Mouse (Mus musculus) urinary bladder, postnatal 4 days (tissue): ENCODE measurements around the gene Speer4f1.
"Not testable (repeated sequence)": the region's sequence is repeated elsewhere in the genome, so short reads cannot be mapped to it uniquely, and the experiment has no call there.

Experiments
- DNase-seq, 2 experiments: peaks; one replicate each; pipeline ENCODE4 v3.0.0; 2021 to 2022; ENCODE audit warnings: low spot score in 2 of 2

Gene Speer4f1

GRCm38 (mm10) chr5:17475798-17476197 lies at the start of gene Speer4f1:
Speer4f1 (plus strand) TSS chr5:17476098.
- not testable (repeated sequence) for DNase-seq

GRCm38 (mm10) chr5:17426930-17427329 lies 49.0 kb upstream of the Speer4f1 start:
- DNase-seq: no peak

DNA sequence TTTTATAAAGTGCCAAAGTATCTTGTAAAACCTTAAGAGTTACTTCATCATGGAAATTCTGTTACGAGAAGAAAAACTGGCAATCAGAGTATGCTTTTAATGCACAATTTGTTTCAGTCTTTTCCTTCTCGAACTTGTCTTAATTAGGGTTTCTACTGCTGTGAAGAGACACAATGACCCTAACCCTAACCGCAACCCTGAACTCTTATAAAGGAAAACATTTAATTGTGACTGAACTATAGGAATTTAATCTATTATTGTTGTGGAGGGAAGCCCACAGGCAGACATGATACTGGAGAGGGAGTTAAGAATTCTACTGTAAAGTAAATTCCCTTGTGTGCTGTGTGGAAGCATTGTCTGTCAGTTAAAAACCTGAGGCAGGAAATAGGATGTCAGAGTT lies 41.2 kb upstream of the Speer4f1 start:
- no peak for DNase-seq

GRCm38 (mm10) chr5:17436209-17436608 lies 39.7 kb upstream of the Speer4f1 start:
- no peak for DNase-seq

- DNase-seq: no peak
Measured at GRCm38 (mm10) chr5:17439487-17440102, 36.3 kb upstream of the Speer4f1 start.

DNA sequence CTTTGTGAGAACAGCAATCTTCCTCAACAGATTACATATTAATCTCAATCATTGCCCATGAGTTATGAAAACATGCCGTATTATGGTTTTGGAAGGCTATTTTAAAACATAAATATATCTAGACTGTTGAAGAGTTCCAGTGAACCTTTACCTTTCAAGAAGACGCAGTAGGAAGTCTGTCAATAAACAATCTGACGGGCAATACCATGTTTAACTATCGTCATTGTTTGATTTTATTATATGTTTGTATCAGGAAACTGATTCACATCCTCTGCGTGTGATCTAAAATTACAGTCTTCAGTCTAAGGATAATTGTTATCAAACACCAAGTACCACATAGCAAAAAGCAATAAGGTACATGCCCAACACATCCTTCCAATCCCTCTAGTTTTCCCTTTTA lies 21.8 kb upstream of the Speer4f1 start:
- DNase-seq: no peak

DNA sequence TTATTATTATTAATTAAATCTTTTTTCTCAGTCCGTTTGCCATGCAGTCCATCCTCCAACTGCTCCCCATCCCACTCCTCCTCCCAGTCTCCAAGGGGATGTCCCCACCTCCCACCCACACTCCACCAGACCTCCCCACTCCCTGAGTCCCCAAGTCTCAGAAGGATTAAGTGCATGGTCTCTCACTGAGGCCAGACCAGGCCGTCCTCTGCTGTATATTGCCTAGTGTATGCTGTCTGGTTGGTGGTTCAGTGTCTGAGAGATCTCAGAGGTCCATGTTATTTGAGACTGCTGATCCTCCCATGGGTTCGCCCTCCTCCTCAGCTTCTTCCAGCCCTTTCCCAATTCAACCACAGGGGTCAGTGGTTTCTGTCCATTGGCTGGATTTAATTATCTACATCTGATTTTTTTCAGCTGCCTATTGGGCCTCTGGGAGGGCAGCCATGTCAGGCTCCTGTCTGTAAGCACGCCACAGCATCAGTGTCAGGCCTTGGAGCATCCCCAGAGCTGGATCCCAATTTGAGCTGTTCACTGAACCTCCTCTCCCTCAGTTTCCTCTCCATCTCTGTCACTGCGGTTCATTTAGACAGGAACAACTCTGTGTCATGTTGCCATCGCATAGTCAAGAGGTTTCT lies 20.8 kb upstream of the Speer4f1 start:
- no peak for DNase-seq

DNA sequence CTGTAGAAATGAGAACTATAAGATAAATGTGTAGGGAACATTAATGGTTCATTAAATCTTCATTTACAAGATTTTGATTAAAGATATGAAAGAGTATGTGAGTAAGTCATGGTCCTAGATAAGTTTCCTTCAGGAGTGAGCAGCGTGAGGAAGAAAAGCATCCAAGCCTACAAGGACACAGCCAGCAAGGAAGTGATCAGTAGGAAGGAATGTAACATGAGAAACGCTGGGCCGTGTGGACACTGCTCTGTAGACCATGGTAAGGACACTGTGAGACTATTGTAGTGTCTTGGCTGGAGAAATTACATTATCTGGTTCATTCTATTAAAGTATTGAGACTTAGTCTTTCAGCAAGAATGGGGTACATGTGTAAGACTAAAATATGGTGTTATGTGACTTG lies 19.2 kb upstream of the Speer4f1 start:
- DNase-seq: no peak

GRCm38 (mm10) chr5:17468120-17468519 lies 7.8 kb upstream of the Speer4f1 start:
- not testable (repeated sequence) for DNase-seq

DNA sequence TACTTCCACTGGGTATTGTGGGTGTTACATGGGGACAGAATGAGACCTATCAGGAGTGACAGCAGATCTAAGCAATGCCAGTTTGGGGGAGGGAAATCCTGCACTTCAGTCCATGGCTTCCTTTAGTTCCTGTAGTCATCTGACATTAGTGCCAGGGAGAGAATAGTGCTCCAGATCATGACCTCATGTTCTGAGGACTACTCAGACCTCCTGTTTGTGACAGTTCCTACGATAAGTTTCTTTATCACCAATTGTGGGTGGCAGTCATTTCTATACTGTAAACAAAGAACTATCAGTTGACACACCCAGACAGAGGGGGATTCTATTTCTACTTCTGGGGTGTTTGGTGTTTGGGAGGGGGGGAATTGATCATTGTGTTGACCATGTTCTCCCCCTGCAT lies 578 bp downstream of the Speer4f1 start:
- no peak for DNase-seq

- no peak for DNase-seq
Measured at GRCm38 (mm10) chr5:17489894-17490293, 14.0 kb downstream of the Speer4f1 start.

DNA sequence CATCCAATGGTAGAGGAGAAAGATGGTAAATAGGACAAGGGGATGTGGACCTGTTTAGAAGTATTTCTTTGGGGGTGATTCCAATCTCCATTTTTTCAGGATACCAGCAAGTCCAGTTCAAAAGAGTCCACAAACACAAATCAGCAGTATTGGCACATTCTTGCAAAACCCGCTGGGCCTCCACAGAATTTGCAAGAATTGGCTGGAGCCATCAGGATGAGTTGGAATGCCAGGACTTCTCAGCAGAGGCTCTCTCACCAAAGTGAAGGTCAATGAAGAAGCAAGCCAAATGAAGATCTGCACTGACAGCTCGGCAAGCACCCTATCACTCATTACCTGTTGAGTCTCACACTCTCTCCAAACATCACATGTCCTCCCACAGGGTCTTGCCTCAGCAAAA lies 19.7 kb downstream of the Speer4f1 start:
- no peak for DNase-seq

- DNase-seq: no peak
Measured at GRCm38 (mm10) chr5:17496650-17497049, 20.8 kb downstream of the Speer4f1 start.

DNA sequence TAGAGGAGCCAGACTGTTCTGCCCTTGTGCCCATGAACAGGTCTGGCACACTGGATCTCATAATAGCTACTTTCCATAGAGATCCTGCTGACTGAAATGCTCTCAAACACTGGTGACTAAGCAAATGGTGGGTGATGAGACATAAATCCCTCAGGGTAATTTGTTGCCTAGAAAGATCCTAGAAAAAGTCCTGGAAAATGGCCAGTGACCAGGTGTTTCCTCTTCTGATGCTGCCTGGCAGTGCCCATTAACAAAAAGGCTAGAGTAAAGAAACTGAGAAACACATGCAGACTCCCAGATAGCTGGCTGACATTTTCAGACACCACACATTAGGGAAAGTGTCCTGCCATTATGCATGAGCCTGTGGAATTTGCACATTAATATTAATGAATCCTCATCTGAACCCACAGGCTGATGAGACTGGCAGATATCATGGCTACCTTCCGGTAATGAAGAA lies 24.0 kb downstream of the Speer4f1 start:
- no peak for DNase-seq

DNA sequence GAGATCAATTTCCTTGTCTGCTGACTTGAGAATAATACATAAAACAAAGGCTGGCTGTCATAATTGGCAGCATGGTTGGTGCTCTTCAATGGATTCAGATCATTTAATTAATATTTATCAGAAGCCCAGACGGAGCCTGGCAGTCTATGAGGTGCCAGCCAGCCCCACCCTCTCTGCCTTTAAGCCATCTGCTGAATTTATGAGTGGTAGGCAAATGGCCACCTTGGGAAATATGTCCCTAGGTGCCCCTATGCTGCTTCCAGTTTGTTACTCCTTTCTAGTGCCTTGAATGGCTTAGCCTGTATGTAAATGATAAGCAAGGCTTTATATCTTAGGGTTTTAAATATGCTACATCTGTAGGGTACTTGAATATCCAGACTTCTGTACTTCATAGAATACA lies 25.0 kb downstream of the Speer4f1 start:
- no peak for DNase-seq

GRCm38 (mm10) chr5:17505540-17505939 lies 29.6 kb downstream of the Speer4f1 start:
- DNase-seq: no peak

- no peak for DNase-seq
Measured at GRCm38 (mm10) chr5:17508038-17508437, 32.1 kb downstream of the Speer4f1 start.
